Mouse (Mus musculus): Measurements from ENCODE around the gene Gpc1. TPM values are rescaled to one million over a fixed set of nuclear protein-coding genes. Genes with fewer than 3 reads are reported as not detected.

Gene Gpc1
- polyA plus RNA-seq, 2 experiments = 75.5 to 76.2 TPM

GRCm38 (mm10) chr1:92908664-92909063 lies 77.2 kb downstream of the Gpc1 start:
- Histone ChIP-seq H3K4me1 (ENCODE audit: control insufficient read depth, insufficient read depth, low read length) (peaks cover 24% of the 10 kb centered on the region), H3K27me3 (ENCODE audit: control insufficient read depth, insufficient read depth, low read length) (no peaks in the 10 kb centered on the region), H3K4me2 (replicated peaks; ENCODE audit: low read depth, low read length, severe bottlenecking) (no peak overlapping the region), H3K9ac (ENCODE audit: low read depth, low read length, severe bottlenecking) (no peak overlapping the region), H3K36me3 (ENCODE audit: control insufficient read depth, insufficient read depth, low read length) (0 out of 2 replicates have a peak, but pooled peaks cover 1% of the 10 kb centered on the region), H3K27ac (replicated peaks; ENCODE audit: low read depth, low read length) (no peak overlapping the region), H3K9me3 (ENCODE audit: control insufficient read depth, low read length) (no peaks in the 10 kb centered on the region), H3K4me3 (replicated peaks; ENCODE audit: low read length) (no peak overlapping the region)
- 96% methylated on average over 3 of the region's 3 CpGs for WGBS
- ATAC-seq (ENCODE audit: low FRiP score, low read depth) = no peak
- DNase-seq (ENCODE audit: low spot score) = no peak
- TF ChIP-seq POLR2A (IDR thresholded peaks at IDR 0.05; ENCODE audit: borderline replicate concordance, extremely low read depth, insufficient read depth, insufficient read length) = no peak

GRCm38 (mm10) chr1:92909068-92909467 lies 77.6 kb downstream of the Gpc1 start:
- ATAC-seq (ENCODE audit: low FRiP score, low read depth) (no peak), DNase-seq (ENCODE audit: low spot score) (no peak)
- Histone ChIP-seq H3K9me3 (ENCODE audit: control insufficient read depth, low read length) (no peaks in the 10 kb centered on the region), H3K4me1 (ENCODE audit: control insufficient read depth, insufficient read depth, low read length) (peaks cover 24% of the 10 kb centered on the region), H3K9ac (ENCODE audit: low read depth, low read length, severe bottlenecking) (no peak overlapping the region), H3K27ac (replicated peaks; ENCODE audit: low read depth, low read length) (no peak overlapping the region), H3K4me3 (replicated peaks; ENCODE audit: low read length) (no peak overlapping the region), H3K27me3 (ENCODE audit: control insufficient read depth, insufficient read depth, low read length) (no peaks in the 10 kb centered on the region), H3K4me2 (replicated peaks; ENCODE audit: low read depth, low read length, severe bottlenecking) (no peak overlapping the region), H3K36me3 (ENCODE audit: control insufficient read depth, insufficient read depth, low read length) (peaks cover 5% of the 10 kb centered on the region; the same call in 1 of the 2 replicates)
- 69% methylated on average over 4 of the region's 4 CpGs for WGBS
- TF ChIP-seq POLR2A (IDR thresholded peaks at IDR 0.05; ENCODE audit: borderline replicate concordance, extremely low read depth, insufficient read depth, insufficient read length) = no peak

MicroRNAs encoded within 50 kb of the gene (microRNA counts, 519-probe panel; counts per million panel counts)
- 3,501 counts per million, percentile 69 among the panel's probes with 10 or more counts for microRNA mmu-miR-149

Small RNA genes lying within 50 kb of the gene (microRNA-seq; reads per million reads assigned to microRNA genes)
- gene Mir149 = 3,112 reads per million, percentile 83 among the genes with 10 or more reads in this experiment

Other genes with a start within 250 kb of the Gpc1 start
- not detected in 2 replicates for gene Olfr1412, start 245.9 kb upstream of the Gpc1 start, polyA plus RNA-seq (2012; rRNA removed)
- not detected in 2 replicates for gene Olfr1412, start 245.9 kb upstream of the Gpc1 start, polyA plus RNA-seq (2014; fragmentation: Nextera tagmentation; extraction: Ambion mirVana)
- gene Olfr1411, start 237.2 kb upstream of the Gpc1 start, polyA plus RNA-seq (2012; rRNA removed) = not detected in 2 replicates
- not detected in 2 replicates for gene Olfr1411, start 237.2 kb upstream of the Gpc1 start, polyA plus RNA-seq (2014; fragmentation: Nextera tagmentation; extraction: Ambion mirVana)
- not detected in 2 replicates for gene Olfr1410, start 225.9 kb upstream of the Gpc1 start, polyA plus RNA-seq (2012; rRNA removed)
- not detected in 2 replicates for gene Olfr1410, start 225.9 kb upstream of the Gpc1 start, polyA plus RNA-seq (2014; fragmentation: Nextera tagmentation; extraction: Ambion mirVana)
- not detected in 2 replicates for gene Olfr12, start 213.9 kb upstream of the Gpc1 start, polyA plus RNA-seq (2012; rRNA removed)
- not detected in 2 replicates for gene Olfr12, start 213.9 kb upstream of the Gpc1 start, polyA plus RNA-seq (2014; fragmentation: Nextera tagmentation; extraction: Ambion mirVana)
- gene Cops9, start 189.7 kb upstream of the Gpc1 start, polyA plus RNA-seq (2012; rRNA removed) = 204 and 208 TPM in 2 replicates
- gene Cops9, start 189.7 kb upstream of the Gpc1 start, polyA plus RNA-seq (2014; fragmentation: Nextera tagmentation; extraction: Ambion mirVana) = 403 and 441 TPM in 2 replicates
- 0.19 TPM in 1 of 2 replicates, not detected in the other for gene Otos, start 182.8 kb upstream of the Gpc1 start, polyA plus RNA-seq (2012; rRNA removed)
- not detected in 2 replicates for gene Otos, start 182.8 kb upstream of the Gpc1 start, polyA plus RNA-seq (2014; fragmentation: Nextera tagmentation; extraction: Ambion mirVana)
- 0.38 and 0.41 TPM in 2 replicates for gene Ankmy1, start 71.3 kb downstream of the Gpc1 start, polyA plus RNA-seq (2012; rRNA removed)
- gene Ankmy1, start 71.3 kb downstream of the Gpc1 start, polyA plus RNA-seq (2014; fragmentation: Nextera tagmentation; extraction: Ambion mirVana) = 0.37 and 0.55 TPM in 2 replicates
- 10.6 and 16.7 TPM in 2 replicates for gene Dusp28, start 75.3 kb downstream of the Gpc1 start, polyA plus RNA-seq (2012; rRNA removed)
- 8.0 and 9.6 TPM in 2 replicates for gene Dusp28, start 75.3 kb downstream of the Gpc1 start, polyA plus RNA-seq (2014; fragmentation: Nextera tagmentation; extraction: Ambion mirVana)
- gene Rnpepl1, start 79.1 kb downstream of the Gpc1 start, polyA plus RNA-seq (2012; rRNA removed) = 51.7 and 74.0 TPM in 2 replicates
- 39.9 and 48.5 TPM in 2 replicates for gene Rnpepl1, start 79.1 kb downstream of the Gpc1 start, polyA plus RNA-seq (2014; fragmentation: Nextera tagmentation; extraction: Ambion mirVana)
- 34.9 and 39.4 TPM in 2 replicates for gene Capn10, start 102.7 kb downstream of the Gpc1 start, polyA plus RNA-seq (2012; rRNA removed)
- gene Capn10, start 102.7 kb downstream of the Gpc1 start, polyA plus RNA-seq (2014; fragmentation: Nextera tagmentation; extraction: Ambion mirVana) = 23.2 and 28.6 TPM in 2 replicates
- gene Gpr35, start 119.2 kb downstream of the Gpc1 start, polyA plus RNA-seq (2012; rRNA removed) = 0.73 and 1.1 TPM in 2 replicates
- gene Gpr35, start 119.2 kb downstream of the Gpc1 start, polyA plus RNA-seq (2014; fragmentation: Nextera tagmentation; extraction: Ambion mirVana) = 0.91 and 0.98 TPM in 2 replicates
- gene Aqp12, start 174.7 kb downstream of the Gpc1 start, polyA plus RNA-seq (2012; rRNA removed) = not detected in 2 replicates
- gene Aqp12, start 174.7 kb downstream of the Gpc1 start, polyA plus RNA-seq (2014; fragmentation: Nextera tagmentation; extraction: Ambion mirVana) = not detected in 2 replicates

Data from limb, embryonic 14.5 days (tissue).